Mouse (Mus musculus): ENCODE data around the gene Chodl.

GRCm38 (mm10) chr16:78930382-78931286 lies at the start of gene Chodl:
- TF ChIP-seq CTCF (IDR thresholded peaks at IDR 0.05; ENCODE audit: insufficient read depth, low read length), result no peak
- TF ChIP-seq POLR2A (IDR thresholded peaks at IDR 0.05; ENCODE audit: borderline replicate concordance, extremely low read depth, low read depth, low read length), result no peak

Measured in lung, adult 2 months (tissue).